8 mouse cellular contexts compared by ENCODE assay signal in the genomic region with DNA sequence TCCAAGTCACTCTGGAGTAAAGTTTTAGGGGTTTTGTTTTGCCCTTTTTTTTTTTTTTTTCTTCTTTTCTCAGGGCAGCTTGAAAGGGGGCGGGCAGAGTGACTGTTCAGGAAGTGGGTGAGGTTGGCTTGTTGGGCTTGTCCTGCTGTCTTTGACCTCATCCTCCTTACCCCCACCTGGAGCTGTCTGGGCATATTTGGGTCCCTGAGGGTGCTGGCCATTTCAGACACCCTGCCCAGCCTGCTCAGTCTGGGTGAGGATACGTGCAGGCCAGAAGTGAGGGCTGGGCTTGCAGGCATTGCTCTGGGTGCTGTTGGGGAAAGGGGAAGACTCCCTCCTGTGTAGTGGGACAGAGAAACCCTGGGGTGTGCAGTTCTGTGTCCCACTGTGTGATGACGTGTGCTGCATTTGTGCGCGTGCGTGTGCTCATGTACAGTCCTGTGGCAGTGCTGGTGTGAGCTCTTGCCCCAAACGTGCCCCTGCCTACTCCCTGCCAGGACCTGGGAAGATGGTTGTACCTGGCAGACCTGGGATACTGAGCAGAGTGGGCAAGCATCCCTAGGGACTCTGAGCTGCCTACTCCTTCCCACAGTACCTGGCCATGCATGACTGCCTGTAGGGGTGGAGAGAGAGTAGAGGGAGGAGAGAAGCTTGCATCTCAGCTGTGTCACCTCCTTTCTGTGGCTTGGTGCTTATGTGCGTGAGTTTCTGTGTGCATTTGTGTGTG. TPM values are rescaled to one million over a fixed set of nuclear protein-coding genes. Genes with fewer than 3 reads are reported as not detected.
DNase-seq lines count a peak whose midpoint lies in the region; ATAC-seq and TF ChIP-seq lines count a peak whose summit lies in the region.

No protein-coding gene starts in this region.

- H3K4me1 ChIP-seq in cortical plate, adult 2 months (ENCODE audit: control insufficient read depth, insufficient read depth, low read length), result peaks cover 13% of the 10 kb centered on the region
- H3K4me1 ChIP-seq in hindbrain, embryonic 12.5 days, result peaks cover 36% of the 10 kb centered on the region
- H3K4me1 ChIP-seq in megakaryocyte, embryonic 14.5 days, result peaks cover 75% of the 10 kb centered on the region

- 88% methylated on average over 8 of the region's 8 CpGs for WGBS in hindbrain, embryonic 12.5 days

- H3K9ac ChIP-seq in hindbrain, embryonic 12.5 days, result peak overlapping the region; percentile 36; the same call in 1 of the 2 replicates

- peaks cover 35% of the 10 kb centered on the region for H3K36me3 ChIP-seq in hindbrain, embryonic 12.5 days
- H3K36me3 ChIP-seq in megakaryocyte, embryonic 14.5 days (replicated peaks; ENCODE audit: low read length), result peaks cover 50% of the 10 kb centered on the region

- peak overlapping the region; percentile 99 for H3K27ac ChIP-seq in gastrocnemius, adult 2 months
- H3K27ac ChIP-seq in cortical plate, adult 2 months (ENCODE audit: insufficient read depth, low read length), result no peak overlapping the region
- H3K27ac ChIP-seq in hindbrain, embryonic 12.5 days, result no peak overlapping the region

- H3K4me2 ChIP-seq in hindbrain, embryonic 12.5 days (replicated peaks), result peak overlapping the region; percentile 79

- ATAC-seq in hindbrain, embryonic 12.5 days (ENCODE audit: low FRiP score), result no peak

- H3K9me3 ChIP-seq in hindbrain, embryonic 12.5 days (replicated peaks), result no peaks in the 10 kb centered on the region
- H3K9me3 ChIP-seq in megakaryocyte, embryonic 14.5 days, result no peaks in the 10 kb centered on the region

- TF ChIP-seq CTCF in gastrocnemius, adult 2 months (IDR thresholded peaks at IDR 0.05), result no peak
- TF ChIP-seq CTCF in cortical plate, adult 2 months (IDR thresholded peaks at IDR 0.05; ENCODE audit: extremely low read depth, insufficient read depth, low read length), result no peak

- peaks cover 3% of the 10 kb centered on the region; the same call in 1 of the 2 replicates for H3K27me3 ChIP-seq in hindbrain, embryonic 12.5 days
- no peaks in the 10 kb centered on the region for H3K27me3 ChIP-seq in megakaryocyte, embryonic 14.5 days (replicated peaks)

- TF ChIP-seq POLR2A in cortical plate, adult 2 months (IDR thresholded peaks at IDR 0.05; ENCODE audit: extremely low read depth, insufficient read depth, low read length), result no peak

- intact Hi-C loops in gastrocnemius, adult 2 months (cut with DNase I), result no loop called here

- H3K4me3 ChIP-seq in gastrocnemius, adult 2 months, result peak overlapping the region; percentile 97
- peak overlapping the region; percentile 82; the same call in 1 of the 2 replicates for H3K4me3 ChIP-seq in cortical plate, adult 2 months (ENCODE audit: insufficient read depth, low read length)
- peak overlapping the region; percentile 65 for H3K4me3 ChIP-seq in hindbrain, embryonic 12.5 days
- H3K4me3 ChIP-seq in megakaryocyte, embryonic 14.5 days (replicated peaks), result peak overlapping the region; percentile 98

- peak; percentile 24 for DNase-seq in gastrocnemius, adult 2 months
- no peak for DNase-seq in gastrocnemius, postnatal 10 days
- DNase-seq in 3134 (ENCODE audit: extremely low read depth, insufficient read length, low spot score), result peak; percentile 51
- DNase-seq in thymus, postnatal 36 days, result peak; percentile 47 to 51
- no peak for DNase-seq in right cerebral cortex, postnatal 14 days

RNA-seq across cellular contexts. Expression of a gene that starts 2.2 kb away (rescaled TPM):
- total RNA-seq in gastrocnemius, adult 2 months (2021), result 10 to 100 TPM; 37.0 to 40.4 TPM
- 10 to 100 TPM; 65.7 to 73.4 TPM for total RNA-seq in gastrocnemius, postnatal 10 days (2021)
- polyA plus RNA-seq in cortical plate, adult 2 months (2012; rRNA removed), result 89.6 and 94.1 TPM in 2 replicates
- 41.1 and 42.4 TPM in 2 replicates for polyA plus RNA-seq in hindbrain, embryonic 12.5 days (2016; fragmentation: Nextera tagmentation; extraction: Ambion mirVana)
- polyA plus RNA-seq in megakaryocyte, embryonic 14.5 days (2012; ENCODE audit: insufficient read depth, low replicate concordance), result 290 and 655 TPM in 2 replicates

RNA-seq across cellular contexts. Expression of a gene that starts 19.1 kb away (rescaled TPM):
- 1 to 10 TPM; 5.4 to 7.4 TPM for total RNA-seq in gastrocnemius, adult 2 months (2021)
- total RNA-seq in gastrocnemius, postnatal 10 days (2021), result 10 to 100 TPM; 14.9 to 18.4 TPM
- 47.2 and 48.6 TPM in 2 replicates for polyA plus RNA-seq in cortical plate, adult 2 months (2012; rRNA removed)
- 10.4 and 13.6 TPM in 2 replicates for polyA plus RNA-seq in hindbrain, embryonic 12.5 days (2016; fragmentation: Nextera tagmentation; extraction: Ambion mirVana)
- 44.8 and 66.8 TPM in 2 replicates for polyA plus RNA-seq in megakaryocyte, embryonic 14.5 days (2012; ENCODE audit: insufficient read depth, low replicate concordance)

RNA-seq across cellular contexts. Expression of a gene that starts 28.1 kb away (rescaled TPM):
- under 1 TPM; 0.38 to 0.86 TPM for total RNA-seq in gastrocnemius, adult 2 months (2021)
- total RNA-seq in gastrocnemius, postnatal 10 days (2021), result 10 to 100 TPM in 1 of 2 experiments, 1 to 10 TPM in 1; 7.5 to 12.3 TPM
- polyA plus RNA-seq in cortical plate, adult 2 months (2012; rRNA removed), result 20.5 and 24.5 TPM in 2 replicates
- polyA plus RNA-seq in hindbrain, embryonic 12.5 days (2016; fragmentation: Nextera tagmentation; extraction: Ambion mirVana), result 391 and 405 TPM in 2 replicates
- polyA plus RNA-seq in megakaryocyte, embryonic 14.5 days (2012; ENCODE audit: insufficient read depth, low replicate concordance), result 19.1 TPM in 1 of 2 replicates, not detected in the other

RNA-seq across cellular contexts. Expression of a gene that starts 31.5 kb away (rescaled TPM):
- not detected for total RNA-seq in gastrocnemius, adult 2 months (2021)
- not detected for total RNA-seq in gastrocnemius, postnatal 10 days (2021)
- polyA plus RNA-seq in cortical plate, adult 2 months (2012; rRNA removed), result 0.08 and 0.13 TPM in 2 replicates
- 0.87 and 1.1 TPM in 2 replicates for polyA plus RNA-seq in hindbrain, embryonic 12.5 days (2016; fragmentation: Nextera tagmentation; extraction: Ambion mirVana)
- polyA plus RNA-seq in megakaryocyte, embryonic 14.5 days (2012; ENCODE audit: insufficient read depth, low replicate concordance), result 0.17 TPM in 1 of 2 replicates, not detected in the other

RNA-seq across cellular contexts. Expression of a gene that starts 32.1 kb away (rescaled TPM):
- 10 to 100 TPM; 74.1 to 77.4 TPM for total RNA-seq in gastrocnemius, adult 2 months (2021)
- 10 to 100 TPM; 51.1 to 60.2 TPM for total RNA-seq in gastrocnemius, postnatal 10 days (2021)
- 287 and 292 TPM in 2 replicates for polyA plus RNA-seq in cortical plate, adult 2 months (2012; rRNA removed)
- polyA plus RNA-seq in hindbrain, embryonic 12.5 days (2016; fragmentation: Nextera tagmentation; extraction: Ambion mirVana), result 17.2 and 19.6 TPM in 2 replicates
- polyA plus RNA-seq in megakaryocyte, embryonic 14.5 days (2012; ENCODE audit: insufficient read depth, low replicate concordance), result 55.6 and 120 TPM in 2 replicates

Comparison
In these comparisons a context has a peak if more than half of its experiments do, and no peak if none do; other contexts are left out.
1. DNase-seq: peak in gastrocnemius, adult 2 months (single experiment), 3134 (single experiment) and thymus, postnatal 36 days (2 of 2); none in gastrocnemius, postnatal 10 days (single experiment) and right cerebral cortex, postnatal 14 days (single experiment).
2. RNA of a gene that starts 28.1 kb away (polyA plus RNA-seq): 391 to 405 TPM in hindbrain, embryonic 12.5 days; 20.5 to 24.5 TPM in cortical plate, adult 2 months and 19.1 TPM in megakaryocyte, embryonic 14.5 days; every median in the first group is over 10 times any median in the second.
3. Peak in every context shown above with its lines, with median percentiles within 50 percentile points of each other: H3K4me3 ChIP-seq.